Comparison of ENCODE assay signal across 25 mouse cellular contexts in genomic region chr1:36257276-36257675, GRCm38 (mm10). TPM values are rescaled to one million over a fixed set of nuclear protein-coding genes. Genes with fewer than 3 reads are reported as not detected.
DNase-seq lines count a peak whose midpoint lies in the region; ATAC-seq and TF ChIP-seq lines count a peak whose summit lies in the region.
"Had no signal": no experiment of that assay in that cellular context is flagged by ENCODE, and none has a peak within 500 bp of the region (broad histone marks: within the 10 kb centered on the region; RNA-seq: fewer than 3 reads in every experiment).

No protein-coding gene starts in this region.

- H3K36me3 ChIP-seq in liver, postnatal 0 days (replicated peaks; ENCODE audit: insufficient read depth, low read length), result no peaks in the 10 kb centered on the region
- no peaks in the 10 kb centered on the region for H3K36me3 ChIP-seq in midbrain, embryonic 11.5 days (ENCODE audit: control insufficient read depth, insufficient read depth, low read length)
- no peaks in the 10 kb centered on the region for H3K36me3 ChIP-seq in midbrain, postnatal 0 days (ENCODE audit: insufficient read depth, low read length)
- H3K36me3 ChIP-seq: embryonic facial prominence, embryonic 10.5 days; embryonic facial prominence, embryonic 12.5 days; forebrain, embryonic 15.5 days; G1E had no signal

- no peak overlapping the region for H3K9ac ChIP-seq in liver, postnatal 0 days (replicated peaks)
- H3K9ac ChIP-seq in midbrain, embryonic 11.5 days (ENCODE audit: low read length), result no peak overlapping the region
- no peak overlapping the region for H3K9ac ChIP-seq in midbrain, postnatal 0 days (replicated peaks; ENCODE audit: low read length, poor library complexity, severe bottlenecking)
- H3K9ac ChIP-seq: embryonic facial prominence, embryonic 12.5 days; forebrain, embryonic 13.5 days; forebrain, embryonic 15.5 days; forebrain, postnatal 0 days had no signal

- 58% methylated on average over 8 of the region's 8 CpGs for WGBS in liver, postnatal 0 days (ENCODE audit: insufficient replicate concordance)
- WGBS in midbrain, embryonic 11.5 days, result 90% methylated on average over 8 of the region's 8 CpGs
- WGBS in midbrain, postnatal 0 days, result 93% methylated on average over 8 of the region's 8 CpGs

- no peak overlapping the region for H3K27ac ChIP-seq in liver, postnatal 0 days (ENCODE audit: low read depth)
- H3K27ac ChIP-seq in midbrain, embryonic 11.5 days (ENCODE audit: low read depth, low read length), result no peak overlapping the region
- H3K27ac ChIP-seq in midbrain, postnatal 0 days (ENCODE audit: low read depth, low read length), result no peak overlapping the region
- H3K27ac ChIP-seq: embryonic facial prominence, embryonic 10.5 days; embryonic facial prominence, embryonic 12.5 days; forebrain, embryonic 13.5 days; forebrain, embryonic 15.5 days had no signal

- H3K9me3 ChIP-seq in liver, postnatal 0 days (ENCODE audit: low read length), result peaks cover 7% of the 10 kb centered on the region; the same call in 1 of the 2 replicates
- H3K9me3 ChIP-seq in midbrain, embryonic 11.5 days (ENCODE audit: control insufficient read depth, low read length), result peaks cover 2% of the 10 kb centered on the region; the same call in 1 of the 2 replicates
- no peaks in the 10 kb centered on the region for H3K9me3 ChIP-seq in midbrain, postnatal 0 days (ENCODE audit: low read length)
- H3K9me3 ChIP-seq: forebrain, embryonic 15.5 days had no signal

- DNase-seq in liver, postnatal 0 days, result peak; percentile 10
- DNase-seq in liver (no peak), 416B (ENCODE audit: low read depth) (peak; percentile 58)
- peak; percentile 73 for DNase-seq in midbrain, embryonic 11.5 days (ENCODE audit: low spot score, missing footprints)
- DNase-seq in midbrain, postnatal 0 days (ENCODE audit: low spot score), result no peak
- DNase-seq in layer of hippocampus, adult 18-20 months (ENCODE audit: low spot score in 2 of 2), result no peak
- no peak for DNase-seq in cerebellum, postnatal 25 days
- DNase-seq: adrenal gland, adult 8-10 months; adrenal gland, postnatal 14 days; adrenal gland, postnatal 36 days; B cell, adult 2 months; cerebellum, adult 11-12 months; cerebellum, adult 2 months; cerebellum, adult 9-11 months; cerebellum, postnatal 14 days; forebrain, postnatal 0 days had no signal

- TF ChIP-seq CTCF in liver, postnatal 0 days (IDR thresholded peaks at IDR 0.05; ENCODE audit: low read depth), result no peak
- no peak for TF ChIP-seq CTCF in midbrain, postnatal 0 days (IDR thresholded peaks at IDR 0.05)

- TF ChIP-seq EP300 in liver, postnatal 0 days (IDR thresholded peaks at IDR 0.05; ENCODE audit: low read depth), result no peak

- no peak overlapping the region for H3K4me2 ChIP-seq in liver, postnatal 0 days (ENCODE audit: low read depth, low read length)
- no peak overlapping the region for H3K4me2 ChIP-seq in midbrain, embryonic 11.5 days
- H3K4me2 ChIP-seq in midbrain, postnatal 0 days (ENCODE audit: low read depth, low read length, poor library complexity, severe bottlenecking), result no peak overlapping the region
- H3K4me2 ChIP-seq: embryonic facial prominence, embryonic 12.5 days; forebrain, embryonic 13.5 days; forebrain, embryonic 15.5 days had no signal

- no peaks in the 10 kb centered on the region for H3K27me3 ChIP-seq in liver, postnatal 0 days (ENCODE audit: insufficient read depth, low read length)
- H3K27me3 ChIP-seq in midbrain, embryonic 11.5 days (ENCODE audit: control insufficient read depth, insufficient read depth, low read length), result no peaks in the 10 kb centered on the region; the same call in 1 of the 2 replicates
- 0 out of 2 replicates have a peak, but pooled peaks cover 3% of the 10 kb centered on the region for H3K27me3 ChIP-seq in midbrain, postnatal 0 days (ENCODE audit: insufficient read depth, low read length)
- H3K27me3 ChIP-seq: Patski had no signal

- H3K4me3 ChIP-seq in liver, postnatal 0 days (ENCODE audit: low read depth, low read length), result no peak overlapping the region
- H3K4me3 ChIP-seq in midbrain, embryonic 11.5 days (ENCODE audit: low read depth, low read length), result no peak overlapping the region
- H3K4me3 ChIP-seq in midbrain, postnatal 0 days (ENCODE audit: low read depth, low read length), result no peak overlapping the region
- H3K4me3 ChIP-seq: embryonic facial prominence, embryonic 10.5 days; embryonic facial prominence, embryonic 12.5 days; forebrain, embryonic 13.5 days; forebrain, embryonic 15.5 days had no signal

- peaks cover 4% of the 10 kb centered on the region for H3K4me1 ChIP-seq in liver, postnatal 0 days (ENCODE audit: insufficient read depth)
- peaks cover 5% of the 10 kb centered on the region for H3K4me1 ChIP-seq in midbrain, embryonic 11.5 days (ENCODE audit: control insufficient read depth, insufficient read depth, low read length)
- 0 out of 2 replicates have a peak, but pooled peaks cover 2% of the 10 kb centered on the region for H3K4me1 ChIP-seq in midbrain, postnatal 0 days (ENCODE audit: insufficient read depth, low read length)
- H3K4me1 ChIP-seq: embryonic facial prominence, embryonic 12.5 days had no signal

- ATAC-seq in liver, postnatal 0 days, result no peak
- no peak for ATAC-seq in midbrain, embryonic 11.5 days (ENCODE audit: low FRiP score)
- no peak for ATAC-seq in midbrain, postnatal 0 days (ENCODE audit: low FRiP score)
- peak; percentile 45 for ATAC-seq in granulocyte monocyte progenitor cell, adult 5-6 weeks (replicated peaks; ENCODE audit: poor library complexity, severe bottlenecking)
- ATAC-seq: activated CD4-positive, CD25-positive, alpha-beta regulatory T cell, adult 4 months; CD4-positive, CD25-positive, alpha-beta regulatory T cell, adult 4 months; forebrain, embryonic 13.5 days; forebrain, embryonic 15.5 days; forebrain, postnatal 0 days; Patski had no signal

RNA-seq across cellular contexts. Expression of gene Uggt1, which starts 12.8 kb away (rescaled TPM):
- 15.4 and 15.8 TPM in 2 replicates for polyA plus RNA-seq in liver, postnatal 0 days (2015; fragmentation: Nextera tagmentation; extraction: Ambion mirVana)
- 80.7 and 83.0 TPM in 2 replicates for polyA plus RNA-seq in midbrain, embryonic 11.5 days (2014; fragmentation: Nextera tagmentation; extraction: Ambion mirVana)
- total RNA-seq in midbrain, postnatal 0 days (2014; rRNA removed), result 48.3 and 50.6 TPM in 2 replicates
- polyA plus RNA-seq in midbrain, postnatal 0 days (2015; fragmentation: Nextera tagmentation; extraction: Ambion mirVana), result 22.1 and 23.8 TPM in 2 replicates
- 63.8 and 67.1 TPM in 2 replicates for total RNA-seq in granulocyte monocyte progenitor cell, adult 5-6 weeks (2014; fragmentation: Nextera tagmentation)
- total RNA-seq in granulocyte monocyte progenitor cell, adult 5-6 weeks (2017), result 155 and 170 TPM in 2 replicates
- total RNA-seq in layer of hippocampus, adult 18-20 months (2021), result 10 to 100 TPM; 33.6 to 39.2 TPM

RNA-seq across cellular contexts. Expression of gene Neurl3, which starts 17.2 kb away (rescaled TPM):
- 4.4 and 4.7 TPM in 2 replicates for polyA plus RNA-seq in liver, postnatal 0 days (2015; fragmentation: Nextera tagmentation; extraction: Ambion mirVana)
- 0.33 and 0.57 TPM in 2 replicates for polyA plus RNA-seq in midbrain, embryonic 11.5 days (2014; fragmentation: Nextera tagmentation; extraction: Ambion mirVana)
- 0.66 and 1.0 TPM in 2 replicates for total RNA-seq in midbrain, postnatal 0 days (2014; rRNA removed)
- 2.3 and 2.4 TPM in 2 replicates for polyA plus RNA-seq in midbrain, postnatal 0 days (2015; fragmentation: Nextera tagmentation; extraction: Ambion mirVana)
- 9.8 and 13.1 TPM in 2 replicates for total RNA-seq in granulocyte monocyte progenitor cell, adult 5-6 weeks (2014; fragmentation: Nextera tagmentation)
- total RNA-seq in granulocyte monocyte progenitor cell, adult 5-6 weeks (2017), result 14.4 and 17.5 TPM in 2 replicates
- under 1 TPM; 0.53 to 0.77 TPM for total RNA-seq in layer of hippocampus, adult 18-20 months (2021)

RNA-seq across cellular contexts. Expression of gene Arid5a, which starts 50.3 kb away (rescaled TPM):
- polyA plus RNA-seq in liver, postnatal 0 days (2015; fragmentation: Nextera tagmentation; extraction: Ambion mirVana), result 5.8 and 6.3 TPM in 2 replicates
- 1.8 and 2.0 TPM in 2 replicates for polyA plus RNA-seq in midbrain, embryonic 11.5 days (2014; fragmentation: Nextera tagmentation; extraction: Ambion mirVana)
- total RNA-seq in midbrain, postnatal 0 days (2014; rRNA removed), result 3.9 and 5.4 TPM in 2 replicates
- 3.1 and 3.4 TPM in 2 replicates for polyA plus RNA-seq in midbrain, postnatal 0 days (2015; fragmentation: Nextera tagmentation; extraction: Ambion mirVana)
- 36.0 and 42.2 TPM in 2 replicates for total RNA-seq in granulocyte monocyte progenitor cell, adult 5-6 weeks (2014; fragmentation: Nextera tagmentation)
- 33.7 and 33.9 TPM in 2 replicates for total RNA-seq in granulocyte monocyte progenitor cell, adult 5-6 weeks (2017)
- total RNA-seq in layer of hippocampus, adult 18-20 months (2021), result 10 to 100 TPM; 15.2 to 16.4 TPM

Comparison
In these comparisons a context has a peak if more than half of its experiments do, and no peak if none do; other contexts are left out.
1. DNase-seq: peak in liver, postnatal 0 days (single experiment), midbrain, embryonic 11.5 days (single experiment) and 416B (single experiment); none in liver (single experiment), midbrain, postnatal 0 days (single experiment), layer of hippocampus, adult 18-20 months (0 of 2) and cerebellum, postnatal 25 days (0 of 2).